Mouse (Mus musculus): ENCODE measurements around the gene Yes1.

- TF ChIP-seq GATA1 (IDR thresholded peaks at IDR 0.05; ENCODE audit: borderline replicate concordance, low read length): no peak
- TF ChIP-seq FLI1 (IDR thresholded peaks at IDR 0.05; ENCODE audit: low read length): no peak
These were observed 22.8 kb upstream of the Yes1 start for GRCm38 (mm10) chr5:32588136-32588535.
